Mouse (Mus musculus) subcutaneous adipose tissue, adult 2 months (tissue): ENCODE measurements around the gene Racgap1. TPM values are rescaled to one million over a fixed set of nuclear protein-coding genes. Genes with fewer than 3 reads are reported as not detected.

ENCODE experiments used
- polyA plus RNA-seq: library from polyadenylated mRNA; depleted of rRNA; stranded (reverse); fragments of >200 nt; gene quantifications from 2 replicates; pipeline ENCODE4 v1.2.3, GENCODE M21; 2012; ENCODE audit warnings: low replicate concordance; rRNA removed

Gene Racgap1
- 6.0 and 19.2 TPM in 2 replicates for polyA plus RNA-seq

DNA sequence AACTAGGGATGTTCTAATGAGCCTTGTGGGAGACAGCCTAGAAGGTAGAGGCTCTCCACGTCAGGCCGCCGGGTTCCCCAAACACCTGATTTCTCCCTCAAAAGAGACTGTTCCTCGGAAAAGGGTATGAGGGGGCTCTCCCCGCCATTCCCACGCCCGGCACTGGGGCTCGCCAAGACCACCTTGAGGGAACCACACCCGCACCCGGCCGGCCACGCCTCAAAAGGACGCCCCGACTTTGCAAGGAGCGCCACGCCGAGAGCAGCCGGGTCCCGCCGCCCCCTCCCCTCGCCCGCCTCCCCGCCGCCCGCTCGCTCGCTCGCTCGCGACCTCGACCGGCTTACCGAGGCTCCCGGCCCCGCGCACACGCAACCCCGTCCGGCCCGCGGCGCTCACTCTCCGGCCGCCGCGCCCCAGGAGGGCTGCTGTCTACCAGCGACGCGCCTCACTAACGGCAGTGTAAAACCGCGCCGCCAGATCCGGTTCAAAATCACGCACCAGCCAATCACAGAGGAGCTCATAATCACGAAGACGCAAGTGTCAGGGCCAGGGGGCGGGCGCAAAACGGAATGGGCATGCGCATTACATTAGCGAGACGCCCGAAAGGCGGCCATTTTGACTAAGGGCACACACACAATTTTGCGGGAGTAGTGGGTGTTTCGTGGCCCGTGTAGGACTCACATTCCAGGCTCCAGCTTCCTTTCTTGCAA lies at the start of gene Racgap1:
Gene Racgap1, minus strand, starts transcription at position 494 of the 710 bp plus-strand sequence.

DNA sequence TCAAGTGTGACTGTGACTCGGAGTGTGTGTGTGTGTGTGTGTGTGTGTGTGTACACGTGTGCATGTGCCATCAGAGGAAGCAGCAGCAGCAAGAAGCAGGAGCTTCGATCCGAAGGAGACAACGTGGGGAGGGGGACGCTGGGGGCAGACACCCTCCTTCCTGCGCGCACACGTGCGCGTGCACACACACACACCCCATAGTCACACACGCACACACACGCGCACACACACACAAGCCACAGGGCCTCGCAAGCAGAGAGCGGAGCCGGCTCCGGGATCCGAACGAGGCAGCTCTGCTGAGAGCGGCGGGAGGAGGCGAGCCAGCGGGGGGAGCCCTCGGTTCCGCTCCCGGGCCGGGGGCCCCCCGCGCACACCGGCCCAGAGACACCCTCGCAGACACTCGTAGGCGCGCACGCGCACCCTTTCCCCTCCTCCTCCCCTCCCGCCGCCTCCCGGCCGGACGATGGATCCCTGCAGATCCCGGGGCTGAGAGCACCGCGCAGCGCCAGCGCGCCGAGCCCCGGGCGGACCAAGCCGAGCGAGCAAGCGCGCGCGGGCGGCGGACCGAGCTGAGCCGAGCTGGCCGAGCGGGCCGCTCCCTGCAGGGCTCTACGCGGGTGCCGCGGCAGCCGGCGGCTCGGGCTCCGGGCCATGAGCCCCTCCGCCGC lies 18.8 kb upstream of the Racgap1 start, which contains the start of gene Asic1:
Gene Asic1, plus strand, starts transcription at position 215 of the 668 bp plus-strand sequence.

DNA sequence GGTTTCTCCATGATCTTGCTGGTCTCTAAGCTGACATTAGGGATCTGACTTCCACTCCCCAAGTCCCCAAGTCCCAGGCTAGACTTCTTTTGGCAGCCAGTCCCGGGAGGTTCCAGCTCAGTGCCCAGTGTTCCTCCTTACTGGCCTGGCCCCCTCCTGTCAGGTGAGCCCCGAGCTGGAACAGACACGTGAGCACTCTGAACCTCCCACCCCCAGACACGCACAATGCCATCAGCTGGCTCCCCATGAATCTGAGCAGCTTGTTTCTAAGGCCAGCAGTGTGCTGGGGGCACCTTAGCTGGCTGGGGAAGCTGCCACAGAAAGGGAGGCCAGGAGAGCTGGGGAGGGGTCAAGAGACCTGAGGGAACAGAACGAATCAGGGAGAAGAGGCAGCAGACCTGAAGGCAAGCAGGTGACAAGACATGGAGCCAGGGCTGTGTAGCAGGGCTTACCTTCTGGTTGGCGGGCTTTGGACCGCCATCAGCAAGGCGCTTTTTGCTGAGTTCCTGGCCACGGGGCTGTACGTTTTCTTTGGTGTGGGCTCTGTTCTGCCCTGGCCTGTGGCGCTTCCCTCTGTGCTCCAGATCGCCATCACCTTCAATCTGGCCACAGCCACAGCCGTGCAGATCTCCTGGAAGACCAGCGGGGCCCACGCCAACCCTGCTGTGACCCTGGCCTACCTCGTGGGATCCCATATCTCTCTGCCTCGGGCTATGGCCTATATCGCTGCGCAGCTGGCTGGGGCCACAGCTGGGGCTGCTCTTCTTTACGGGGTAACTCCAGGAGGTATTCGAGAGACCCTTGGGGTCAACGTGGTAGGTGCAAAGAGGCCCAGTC lies 50.3 kb downstream of the Racgap1 start, which contains the start of gene Aqp6:
Gene Aqp6, plus strand, starts transcription at position 415 of the 837 bp plus-strand sequence.

DNA sequence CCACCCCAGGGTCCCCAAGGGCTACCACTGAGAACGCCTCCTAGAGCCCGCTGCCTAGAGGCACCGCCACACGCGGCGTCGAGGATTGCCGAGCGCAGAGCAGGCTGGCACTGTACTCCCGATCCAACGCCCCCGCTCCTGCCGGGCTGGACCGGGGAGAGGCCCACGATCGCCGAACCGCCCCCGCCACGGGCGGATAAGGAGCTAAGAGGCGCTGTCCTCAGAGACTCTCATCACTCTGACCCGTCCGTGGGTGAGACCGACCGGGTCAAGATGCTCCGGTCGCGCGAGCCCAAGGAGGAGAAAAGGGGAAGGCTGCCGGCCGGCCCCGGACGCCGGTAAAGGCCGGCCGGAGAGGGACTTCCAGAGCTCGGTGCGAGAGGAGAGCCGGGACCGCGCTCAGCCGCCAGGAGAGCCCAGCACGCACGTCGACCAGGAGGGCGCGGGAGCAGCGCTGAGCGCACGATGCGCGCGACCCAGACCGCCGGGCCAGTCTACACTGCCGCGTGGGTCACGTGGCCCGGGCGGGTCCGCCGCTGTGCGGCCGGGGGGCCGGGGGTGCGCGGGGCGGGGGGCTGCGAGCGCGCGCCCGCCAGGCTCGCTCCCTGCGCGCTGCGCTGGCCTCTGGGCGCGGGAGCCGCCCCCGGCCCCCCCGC lies 60.9 kb downstream of the Racgap1 start, which contains the start of gene Aqp5:
Gene Aqp5, plus strand, starts transcription at position 354 of the 656 bp plus-strand sequence.

DNA sequence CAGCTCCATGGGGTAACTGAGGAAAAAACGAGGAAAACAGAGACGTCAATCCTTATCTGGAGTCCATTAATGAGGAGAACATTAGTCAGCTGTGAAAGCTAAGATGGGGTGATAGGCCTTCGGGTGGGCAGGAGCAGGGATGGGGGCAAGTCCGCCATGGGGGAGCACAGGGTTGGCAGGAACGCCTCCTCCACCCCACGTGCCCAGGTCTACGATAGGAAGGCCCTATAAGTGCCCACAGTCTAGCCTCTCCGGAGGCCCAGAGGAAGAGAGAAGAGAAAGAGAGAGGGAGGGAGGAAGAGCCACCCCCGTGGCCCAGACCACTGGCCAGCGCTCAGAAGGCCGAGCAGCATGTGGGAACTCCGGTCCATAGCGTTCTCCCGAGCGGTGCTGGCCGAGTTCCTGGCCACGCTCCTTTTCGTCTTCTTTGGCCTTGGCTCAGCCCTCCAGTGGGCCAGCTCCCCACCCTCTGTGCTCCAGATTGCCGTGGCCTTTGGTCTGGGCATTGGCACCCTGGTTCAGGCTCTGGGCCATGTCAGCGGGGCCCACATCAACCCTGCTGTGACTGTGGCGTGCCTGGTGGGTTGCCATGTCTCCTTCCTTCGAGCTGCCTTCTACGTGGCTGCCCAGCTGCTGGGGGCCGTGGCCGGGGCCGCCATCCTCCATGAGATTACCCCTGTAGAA lies 72.5 kb downstream of the Racgap1 start, which contains the start of gene Aqp2:
Gene Aqp2, plus strand, starts transcription at position 254 of the 684 bp plus-strand sequence.

Other genes starting within 250 kb of the Racgap1 start
- 5.7 and 14.9 TPM in 2 replicates for gene Nckap5l, start 193.9 kb downstream of the Racgap1 start, polyA plus RNA-seq
- 3.3 and 5.1 TPM in 2 replicates for gene Bcdin3d, start 176.9 kb downstream of the Racgap1 start, polyA plus RNA-seq
- 0.43 and 1.4 TPM in 2 replicates for gene Faim2, start 123.5 kb downstream of the Racgap1 start, polyA plus RNA-seq
- 0.07 and 0.27 TPM in 2 replicates for gene Aqp2, start 72.6 kb downstream of the Racgap1 start, polyA plus RNA-seq
- 0.87 and 21.0 TPM in 2 replicates for gene Aqp5, start 60.9 kb downstream of the Racgap1 start, polyA plus RNA-seq
- gene Aqp6, start 50.3 kb downstream of the Racgap1 start, polyA plus RNA-seq = not detected in 2 replicates
- 0.15 and 0.17 TPM in 2 replicates for gene Asic1, start 18.7 kb upstream of the Racgap1 start, polyA plus RNA-seq
- 23.1 and 45.0 TPM in 2 replicates for gene Smarcd1, start 50.5 kb upstream of the Racgap1 start, polyA plus RNA-seq
- not detected in 2 replicates for gene Gm17349, start 53.8 kb upstream of the Racgap1 start, polyA plus RNA-seq
- 767 and 1,246 TPM in 2 replicates for gene Gpd1, start 65.9 kb upstream of the Racgap1 start, polyA plus RNA-seq
- gene Cox14, start 74.0 kb upstream of the Racgap1 start, polyA plus RNA-seq = 201 and 238 TPM in 2 replicates
- gene Cers5, start 121.2 kb upstream of the Racgap1 start, polyA plus RNA-seq = 50.3 and 52.2 TPM in 2 replicates
- 28.0 and 54.6 TPM in 2 replicates for gene Lima1, start 223.8 kb upstream of the Racgap1 start, polyA plus RNA-seq